Mouse (Mus musculus): ENCODE data around the gene Wfdc1.
A peak's percentile ranks its signal among the peaks of the same experiment; 100 is the strongest.

Gene Wfdc1

GRCm38 (mm10) chr8:119679184-119679583, 13.0 kb downstream of the Wfdc1 start:
- DNase-seq (ENCODE audit: low spot score in 2 of 2), result no peak

- DNase-seq (ENCODE audit: low spot score in 2 of 2), result no peak
These were observed 24.4 kb downstream of the Wfdc1 start for GRCm38 (mm10) chr8:119690602-119691001.

- DNase-seq (ENCODE audit: low spot score in 2 of 2), result no peak
These were observed 25.8 kb downstream of the Wfdc1 start for GRCm38 (mm10) chr8:119691989-119692388.

GRCm38 (mm10) chr8:119694696-119695095, 28.5 kb downstream of the Wfdc1 start:
- no peak for DNase-seq (ENCODE audit: low spot score in 2 of 2)

- no peak for DNase-seq (ENCODE audit: low spot score in 2 of 2)
These were observed 31.0 kb downstream of the Wfdc1 start for GRCm38 (mm10) chr8:119697163-119697562.

GRCm38 (mm10) chr8:119698960-119699359, 32.8 kb downstream of the Wfdc1 start:
- peak; percentile 57 to 64 for DNase-seq (ENCODE audit: low spot score in 2 of 2)

- no peak for DNase-seq (ENCODE audit: low spot score in 2 of 2)
These were observed 33.5 kb downstream of the Wfdc1 start, which contains the start of gene Atp2c2 for GRCm38 (mm10) chr8:119699549-119700134. Atp2c2 (plus strand) TSS chr8:119700009.

GRCm38 (mm10) chr8:119702965-119703364, 36.8 kb downstream of the Wfdc1 start:
- no peak for DNase-seq (ENCODE audit: low spot score in 2 of 2)

- DNase-seq (ENCODE audit: low spot score in 2 of 2), result no peak
These were observed 41.0 kb downstream of the Wfdc1 start for GRCm38 (mm10) chr8:119707146-119707545.

GRCm38 (mm10) chr8:119708471-119708870, 42.3 kb downstream of the Wfdc1 start:
- no peak for DNase-seq (ENCODE audit: low spot score in 2 of 2)

GRCm38 (mm10) chr8:119708878-119709702, 42.9 kb downstream of the Wfdc1 start:
- peak in 1 of 2 experiments; percentile 35 for DNase-seq (ENCODE audit: low spot score in 2 of 2)

- DNase-seq (ENCODE audit: low spot score in 2 of 2), result no peak
These were observed 43.5 kb downstream of the Wfdc1 start for GRCm38 (mm10) chr8:119709703-119710093.

- DNase-seq (ENCODE audit: low spot score in 2 of 2), result peak in 1 of 2 experiments; percentile 57
These were observed 46.1 kb downstream of the Wfdc1 start for GRCm38 (mm10) chr8:119712226-119712625.

- DNase-seq (ENCODE audit: low spot score in 2 of 2), result no peak
These were observed 47.3 kb downstream of the Wfdc1 start for GRCm38 (mm10) chr8:119713421-119713820.

GRCm38 (mm10) chr8:119715221-119715620, 49.1 kb downstream of the Wfdc1 start:
- DNase-seq (ENCODE audit: low spot score in 2 of 2), result peak in 1 of 2 experiments; percentile 61

GRCm38 (mm10) chr8:119716730-119717299, 50.6 kb downstream of the Wfdc1 start:
- no peak for DNase-seq (ENCODE audit: low spot score in 2 of 2)

- no peak for DNase-seq (ENCODE audit: low spot score in 2 of 2)
These were observed 51.6 kb downstream of the Wfdc1 start for GRCm38 (mm10) chr8:119717765-119718164.

GRCm38 (mm10) chr8:119719011-119719501, 52.9 kb downstream of the Wfdc1 start:
- DNase-seq (ENCODE audit: low spot score in 2 of 2), result no peak

- no peak for DNase-seq (ENCODE audit: low spot score in 2 of 2)
These were observed 56.2 kb downstream of the Wfdc1 start for GRCm38 (mm10) chr8:119722348-119722747.

GRCm38 (mm10) chr8:119723676-119724075, 57.5 kb downstream of the Wfdc1 start:
- DNase-seq (ENCODE audit: low spot score in 2 of 2), result no peak

GRCm38 (mm10) chr8:119724596-119724995, 58.4 kb downstream of the Wfdc1 start:
- no peak for DNase-seq (ENCODE audit: low spot score in 2 of 2)

- DNase-seq (ENCODE audit: low spot score in 2 of 2), result no peak
These were observed 60.9 kb downstream of the Wfdc1 start for GRCm38 (mm10) chr8:119727093-119727492.
